Mouse (Mus musculus) midbrain, embryonic 11.5 days (tissue): ENCODE data around the gene Limch1. TPM values are rescaled to one million over a fixed set of nuclear protein-coding genes. Genes with fewer than 3 reads are reported as not detected.

Experiments
- ATAC-seq: fragments of 200-750 bp; cut with Nextera tagmentation; 2 replicates; pipeline ENCODE4 v1.8.0; 2017; ENCODE audit warnings: moderate TSS enrichment, moderate library complexity; ENCODE audit not compliant: low FRiP score
- DNase-seq: peaks from one replicate; pipeline ENCODE4 v3.0.0; 2015; ENCODE audit warnings: low spot score; ENCODE audit errors: missing footprints
- H3K27ac ChIP-seq: fragments of 300-500 bp; sonication (generic); 2 replicates; pipeline ENCODE4 v1.5.1; 2014; ENCODE audit warnings: low read depth, low read length
- H3K27me3 ChIP-seq: fragments of 300-500 bp; sonication (generic); 2 replicates; pipeline ENCODE4 v1.6.1; 2014; ENCODE audit warnings: mild to moderate bottlenecking, low read length, moderate library complexity, mixed read lengths; ENCODE audit not compliant: control insufficient read depth, insufficient read depth
- H3K36me3 ChIP-seq: fragments of 300-500 bp; sonication (generic); 2 replicates; pipeline ENCODE4 v1.6.1; 2014; ENCODE audit warnings: mild to moderate bottlenecking, low read length, moderate library complexity, mixed read lengths; ENCODE audit not compliant: control insufficient read depth, insufficient read depth
- H3K4me1 ChIP-seq: fragments of 300-500 bp; sonication (generic); 2 replicates; pipeline ENCODE4 v1.6.1; 2014; ENCODE audit warnings: low read length; ENCODE audit not compliant: control insufficient read depth, insufficient read depth
- H3K4me2 ChIP-seq: fragments of 300-500 bp; sonication (generic); 2 replicates; pipeline ENCODE4 v1.6.1; 2014; ENCODE audit warnings: mild to moderate bottlenecking, moderate library complexity
- H3K4me3 ChIP-seq: fragments of 300-500 bp; sonication (generic); 2 replicates; pipeline ENCODE4 v1.5.1; 2014; ENCODE audit warnings: low read depth, low read length
- H3K9ac ChIP-seq: fragments of 300-500 bp; sonication (generic); 2 replicates; pipeline ENCODE4 v1.6.1; 2014; ENCODE audit warnings: low read length
- H3K9me3 ChIP-seq: fragments of 300-500 bp; sonication (generic); 2 replicates; pipeline ENCODE4 v1.6.1; 2016; ENCODE audit warnings: low read length; ENCODE audit not compliant: control insufficient read depth
- WGBS: fragments of 180-500 bp; shearing (Covaris S2); extraction: QIAGEN DNeasy Blood & Tissue Kit; methylation state at CpG from one replicate; pipeline ENCODE4 v1.1.7; 2014; 5-methylcytosine and 5-hydroxymethylcytosine counted together
- polyA plus RNA-seq: library from polyadenylated mRNA; unstranded; fragments of >200 nt; fragmentation: Nextera tagmentation; extraction: Ambion mirVana; gene quantifications from 2 replicates; pipeline ENCODE4 v1.2.1, GENCODE M21; 2014

Limch1 gene
- polyA plus RNA-seq, 1 experiment from 2014 or later, result 50.5 TPM

DNA sequence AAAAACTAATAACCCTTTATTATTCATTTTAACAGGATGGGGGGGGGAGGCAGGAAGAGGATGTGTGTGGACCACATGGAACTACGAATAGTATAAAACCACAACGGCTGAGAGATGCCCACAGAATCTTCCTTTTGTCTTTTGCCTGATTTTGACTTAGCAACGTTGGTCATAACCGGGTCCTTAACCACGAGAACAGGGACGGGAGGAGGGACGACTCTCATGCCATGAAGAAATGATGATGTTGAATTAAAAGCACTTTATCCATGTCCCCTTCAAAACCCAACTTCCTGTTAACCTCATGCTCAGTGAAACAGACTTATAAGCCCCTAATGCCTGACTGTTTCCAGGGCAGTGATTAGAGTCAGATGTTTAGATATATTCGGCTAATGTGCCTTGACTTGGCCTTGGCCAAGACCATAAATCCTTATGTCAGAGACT lies 41.0 kb downstream of the Limch1 start:
- Histone ChIP-seq H3K9me3 (no peaks in the 10 kb centered on the region), H3K36me3 (no peaks in the 10 kb centered on the region), H3K9ac (no peak overlapping the region), H3K4me3 (no peak overlapping the region), H3K27ac (no peak overlapping the region), H3K4me2 (no peak overlapping the region), H3K4me1 (no peaks in the 10 kb centered on the region), H3K27me3 (no peaks in the 10 kb centered on the region)
- WGBS, result 93% methylated on average over 8 of the region's 8 CpGs
- ATAC-seq (no peak), DNase-seq (no peak)

DNA sequence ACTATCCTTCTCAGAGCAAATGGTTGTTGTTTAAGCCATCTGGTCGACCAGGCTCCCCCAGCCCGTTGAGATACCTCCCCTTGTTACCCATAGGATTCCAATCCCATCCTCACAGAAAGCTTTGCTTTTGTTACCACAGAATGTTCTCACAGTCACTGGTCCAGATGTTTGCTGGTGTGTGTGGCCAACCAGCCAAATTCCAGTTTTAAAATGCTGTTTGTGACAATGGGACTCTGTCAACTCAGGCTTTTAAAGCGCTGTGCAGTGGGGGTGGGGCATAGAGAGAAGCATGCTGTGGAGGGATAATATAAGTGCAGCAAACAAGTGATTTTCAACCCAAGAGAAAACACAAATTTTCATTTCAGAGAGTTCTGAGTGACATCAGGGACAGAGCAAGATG lies 43.4 kb downstream of the Limch1 start:
- Histone ChIP-seq H3K9ac (no peak overlapping the region), H3K4me2 (no peak overlapping the region), H3K9me3 (no peaks in the 10 kb centered on the region), H3K4me1 (no peaks in the 10 kb centered on the region), H3K27ac (no peak overlapping the region), H3K4me3 (no peak overlapping the region), H3K27me3 (no peaks in the 10 kb centered on the region), H3K36me3 (no peaks in the 10 kb centered on the region)
- DNase-seq, result no peak
- ATAC-seq, result no peak
- 88% methylated on average over 3 of the region's 3 CpGs for WGBS

DNA sequence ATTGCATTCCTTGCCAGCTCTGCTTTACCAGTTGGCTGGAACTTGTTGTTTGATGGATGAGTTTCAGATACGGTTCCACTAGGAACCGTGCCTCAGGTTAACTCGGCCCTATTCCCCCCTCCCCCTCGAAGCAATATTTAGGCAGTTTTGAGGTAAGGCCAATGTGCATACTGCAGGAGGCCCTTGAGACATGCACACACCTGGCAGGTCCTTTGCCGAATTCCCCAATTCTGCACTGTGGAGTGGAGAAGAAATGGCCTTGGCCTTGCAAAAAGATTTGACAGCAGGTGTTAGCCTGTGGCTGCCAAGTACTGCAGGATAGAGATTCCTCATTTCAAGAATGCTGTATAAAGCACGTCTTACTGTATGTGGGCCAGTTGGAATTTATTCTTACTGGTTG lies 45.5 kb downstream of the Limch1 start:
- Histone ChIP-seq H3K4me2 (no peak overlapping the region), H3K27ac (no peak overlapping the region), H3K9me3 (no peaks in the 10 kb centered on the region), H3K4me3 (no peak overlapping the region), H3K27me3 (no peaks in the 10 kb centered on the region), H3K9ac (no peak overlapping the region), H3K36me3 (no peaks in the 10 kb centered on the region), H3K4me1 (no peaks in the 10 kb centered on the region)
- 88% methylated on average over 6 of the region's 6 CpGs for WGBS
- DNase-seq (no peak), ATAC-seq (no peak)

DNA sequence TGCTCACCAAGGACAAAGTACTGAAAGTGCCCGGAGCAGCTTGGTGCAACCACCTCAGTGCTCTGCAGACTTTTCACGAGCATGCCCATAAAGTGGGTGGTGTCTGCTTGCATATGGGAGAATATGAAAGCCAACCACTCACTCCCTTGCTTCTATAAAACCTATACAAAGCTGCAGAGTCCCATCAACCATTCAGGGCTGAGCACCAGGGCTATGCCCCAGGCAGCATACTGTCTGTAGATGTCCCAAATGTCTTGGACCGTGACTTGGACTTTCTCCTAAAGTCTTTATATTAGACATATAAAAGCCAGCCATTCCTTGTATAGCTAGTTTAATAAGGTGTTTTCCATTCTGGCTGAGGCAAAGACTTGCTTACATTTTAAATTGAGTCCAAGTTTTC lies 47.6 kb downstream of the Limch1 start:
- 91% methylated on average over 3 of the region's 3 CpGs for WGBS
- DNase-seq (no peak), ATAC-seq (no peak)
- no peak overlapping the region for H3K27ac ChIP-seq
- no peak overlapping the region for H3K4me3 ChIP-seq
- no peaks in the 10 kb centered on the region for H3K36me3 ChIP-seq
- no peaks in the 10 kb centered on the region for H3K9me3 ChIP-seq
- H3K4me2 ChIP-seq, result no peak overlapping the region
- H3K4me1 ChIP-seq, result peaks cover 6% of the 10 kb centered on the region; the same call in 1 of the 2 replicates
- H3K9ac ChIP-seq, result no peak overlapping the region
- H3K27me3 ChIP-seq, result no peaks in the 10 kb centered on the region

DNA sequence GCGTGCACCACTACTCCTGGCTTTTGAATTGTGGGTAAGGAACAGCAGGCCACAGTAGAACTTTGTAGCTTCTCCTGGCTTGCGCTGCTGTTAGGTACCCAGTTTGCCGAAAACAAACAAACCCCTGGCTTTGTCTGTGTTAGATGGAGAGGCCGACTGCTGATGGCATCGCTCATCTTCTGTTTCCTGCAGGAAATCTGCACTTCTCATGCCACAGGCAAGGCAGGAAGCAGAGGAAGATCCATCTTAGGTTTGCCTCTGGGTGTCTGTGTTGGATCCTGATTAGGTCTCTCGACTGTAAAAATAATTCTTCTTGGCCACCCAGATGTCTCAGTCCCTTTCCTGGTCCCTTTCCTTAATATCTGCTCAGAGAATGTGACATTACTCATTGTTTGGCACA lies 51.7 kb downstream of the Limch1 start:
- Histone ChIP-seq H3K27ac (no peak overlapping the region), H3K4me2 (no peak overlapping the region), H3K27me3 (no peaks in the 10 kb centered on the region), H3K9me3 (no peaks in the 10 kb centered on the region), H3K4me3 (no peak overlapping the region), H3K9ac (no peak overlapping the region), H3K4me1 (peaks cover 17% of the 10 kb centered on the region), H3K36me3 (no peaks in the 10 kb centered on the region)
- WGBS, result 77% methylated on average over 6 of the region's 6 CpGs
- DNase-seq, result no peak
- no peak for ATAC-seq

DNA sequence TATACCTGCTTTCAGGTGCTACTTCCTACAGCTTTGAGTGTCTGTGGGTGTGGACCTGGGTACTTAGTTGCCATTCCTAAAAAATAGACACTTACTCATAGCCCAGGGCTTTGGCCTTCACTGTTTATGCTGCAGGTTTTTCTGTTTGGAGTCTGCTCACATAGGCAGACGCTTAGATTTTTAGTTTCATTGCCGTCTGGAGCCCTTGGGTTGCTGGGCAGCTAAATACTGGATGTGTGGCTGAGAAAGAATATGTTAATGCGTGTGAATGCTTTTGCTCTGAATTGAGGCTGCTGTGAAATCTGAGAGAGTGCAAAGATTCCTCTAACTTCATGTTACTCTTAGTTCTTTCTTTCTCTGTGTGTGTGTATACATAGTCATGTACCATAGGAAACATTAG lies 52.5 kb downstream of the Limch1 start:
- H3K4me1 ChIP-seq, result peaks cover 17% of the 10 kb centered on the region
- DNase-seq (no peak), ATAC-seq (0 out of 2 replicates have a peak, but pooled peaks have one; percentile 15)
- no peak overlapping the region for H3K9ac ChIP-seq
- H3K9me3 ChIP-seq, result no peaks in the 10 kb centered on the region
- no peak overlapping the region for H3K4me3 ChIP-seq
- 44% methylated on average over 3 of the region's 3 CpGs for WGBS
- no peaks in the 10 kb centered on the region for H3K27me3 ChIP-seq
- peak overlapping the region; percentile 32; the same call in 1 of the 2 replicates for H3K27ac ChIP-seq
- H3K36me3 ChIP-seq, result no peaks in the 10 kb centered on the region
- no peak overlapping the region for H3K4me2 ChIP-seq

DNA sequence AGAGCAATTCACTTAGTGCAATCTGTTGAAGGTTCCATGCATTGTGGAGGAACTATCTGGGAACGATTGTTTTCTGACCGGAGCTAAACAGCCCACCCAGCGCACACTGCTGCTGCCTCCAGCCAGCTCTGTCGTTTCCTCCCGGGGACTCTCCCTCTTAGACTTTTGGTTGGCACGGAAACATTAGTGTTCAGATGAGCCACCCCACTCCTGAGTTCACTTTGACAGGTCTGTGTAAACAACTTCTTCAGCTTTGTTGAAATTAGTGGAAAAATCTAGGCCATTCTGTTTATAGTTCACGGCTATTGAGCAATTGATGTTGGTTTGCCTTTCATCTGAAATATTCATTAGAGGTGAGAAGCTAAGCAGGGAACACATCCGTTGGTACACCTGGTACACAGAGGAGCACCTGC lies 53.0 kb downstream of the Limch1 start:
- Histone ChIP-seq H3K4me2 (no peak overlapping the region), H3K4me1 (peaks cover 17% of the 10 kb centered on the region), H3K27me3 (no peaks in the 10 kb centered on the region), H3K4me3 (no peak overlapping the region), H3K27ac (no peak overlapping the region), H3K9ac (no peak overlapping the region), H3K36me3 (no peaks in the 10 kb centered on the region), H3K9me3 (no peaks in the 10 kb centered on the region)
- WGBS, result 37% methylated on average over 8 of the region's 8 CpGs
- DNase-seq (no peak), ATAC-seq (peak; percentile 33; the same call in 1 of the 2 replicates)

DNA sequence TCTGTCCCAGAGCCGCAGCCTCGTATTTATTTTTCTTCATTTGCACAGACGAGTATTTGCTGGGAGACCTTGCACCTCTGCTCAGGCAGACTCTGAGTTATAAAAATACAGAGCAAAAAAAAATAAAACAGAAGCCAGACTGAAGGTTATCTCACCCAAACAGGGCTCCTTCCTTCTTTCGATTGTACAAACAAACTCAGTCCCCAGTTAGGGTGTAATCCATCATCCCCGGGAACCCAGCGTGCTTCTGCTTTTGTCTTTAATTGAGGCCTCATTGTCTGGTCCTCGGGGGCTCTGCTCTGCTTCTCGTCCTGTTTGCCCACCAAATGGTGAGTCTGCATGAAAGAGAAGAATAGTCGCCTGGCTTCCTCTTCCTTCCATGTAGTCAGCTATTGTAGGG lies 54.6 kb downstream of the Limch1 start:
- DNase-seq, result no peak
- 0 out of 2 replicates have a peak overlapping the region, but pooled peaks have one; percentile 20 for H3K27ac ChIP-seq
- no peak overlapping the region for H3K4me2 ChIP-seq

DNA sequence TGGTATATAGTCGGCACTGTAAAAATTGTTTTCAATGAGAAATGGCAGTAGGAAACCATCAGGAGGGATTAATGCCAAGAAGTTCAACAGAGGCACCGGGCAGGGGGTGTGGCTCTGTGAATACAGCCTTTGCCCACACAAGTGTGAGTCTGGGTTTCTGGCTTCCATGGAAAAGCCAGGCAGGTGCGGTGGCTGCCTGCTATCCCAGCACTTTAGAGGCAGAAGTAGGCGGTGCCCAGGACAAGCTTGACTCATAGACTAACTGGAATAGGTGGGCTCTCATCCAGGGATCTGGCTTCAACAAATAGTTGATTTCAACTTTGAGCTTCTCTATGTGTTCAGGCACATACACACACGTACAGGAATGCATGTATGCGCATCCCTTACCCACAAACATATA lies 55.4 kb downstream of the Limch1 start:
- Histone ChIP-seq H3K4me3 (no peak overlapping the region), H3K27ac (no peak overlapping the region), H3K4me2 (no peak overlapping the region), H3K9me3 (no peaks in the 10 kb centered on the region), H3K36me3 (no peaks in the 10 kb centered on the region), H3K4me1 (peaks cover 21% of the 10 kb centered on the region), H3K27me3 (no peaks in the 10 kb centered on the region), H3K9ac (no peak overlapping the region)
- ATAC-seq, result no peak
- WGBS, result 86% methylated on average over 6 of the region's 6 CpGs
- no peak for DNase-seq

More for the DNA sequence above, 54.6 kb downstream of the Limch1 start:
- Histone ChIP-seq H3K4me3 (no peak overlapping the region), H3K9ac (no peak overlapping the region; the same call in 1 of the 2 replicates), H3K4me1 (peaks cover 17% of the 10 kb centered on the region), H3K9me3 (no peaks in the 10 kb centered on the region), H3K36me3 (no peaks in the 10 kb centered on the region), H3K27me3 (no peaks in the 10 kb centered on the region)
- WGBS, result 23% methylated on average over 9 of the region's 9 CpGs
- ATAC-seq, result no peak
